Mouse (Mus musculus) skeletal muscle tissue, adult 2 months (tissue): ENCODE measurements around the gene Ust.

Experiments
- DNase-seq: peaks from one replicate; pipeline ENCODE4 v3.0.0-alpha.2; 2012; ENCODE audit warnings: low read depth, low spot score

Ust gene

GRCm38 (mm10) chr10:8504832-8505231 lies 13.8 kb downstream of the Ust start:
- DNase-seq = peak; percentile 38

GRCm38 (mm10) chr10:8498951-8499891 lies 19.4 kb downstream of the Ust start:
- no peak for DNase-seq

GRCm38 (mm10) chr10:8495543-8496141 lies 23.0 kb downstream of the Ust start:
- DNase-seq = no peak

- no peak for DNase-seq
These were observed 26.6 kb downstream of the Ust start for GRCm38 (mm10) chr10:8491909-8492591.

- DNase-seq = no peak
These were observed 31.2 kb downstream of the Ust start for GRCm38 (mm10) chr10:8487388-8487787.

GRCm38 (mm10) chr10:8484487-8484886 lies 34.1 kb downstream of the Ust start:
- DNase-seq = no peak

- DNase-seq = no peak
These were observed 35.8 kb downstream of the Ust start for GRCm38 (mm10) chr10:8482779-8483178.

GRCm38 (mm10) chr10:8479779-8480178 lies 38.8 kb downstream of the Ust start:
- no peak for DNase-seq

- no peak for DNase-seq
These were observed 40.7 kb downstream of the Ust start for GRCm38 (mm10) chr10:8477936-8478335.

- DNase-seq = no peak
These were observed 46.6 kb downstream of the Ust start for GRCm38 (mm10) chr10:8471995-8472394.

- DNase-seq = no peak
These were observed 47.6 kb downstream of the Ust start for GRCm38 (mm10) chr10:8471012-8471411.

- no peak for DNase-seq
These were observed 49.1 kb downstream of the Ust start for GRCm38 (mm10) chr10:8469516-8469915.

- DNase-seq = no peak
These were observed 49.8 kb downstream of the Ust start for GRCm38 (mm10) chr10:8468651-8469386.

GRCm38 (mm10) chr10:8465918-8466317 lies 52.7 kb downstream of the Ust start:
- peak; percentile 76 for DNase-seq

- DNase-seq = no peak
These were observed 53.4 kb downstream of the Ust start for GRCm38 (mm10) chr10:8465216-8465615.

GRCm38 (mm10) chr10:8461372-8461771 lies 57.3 kb downstream of the Ust start:
- no peak for DNase-seq

- DNase-seq = no peak
These were observed 63.9 kb downstream of the Ust start for GRCm38 (mm10) chr10:8454711-8455110.

- no peak for DNase-seq
These were observed 70.9 kb downstream of the Ust start for GRCm38 (mm10) chr10:8447681-8448080.

GRCm38 (mm10) chr10:8446972-8447371 lies 71.7 kb downstream of the Ust start:
- DNase-seq = no peak

- no peak for DNase-seq
These were observed 74.6 kb downstream of the Ust start for GRCm38 (mm10) chr10:8444052-8444451.

- DNase-seq = peak; percentile 66
These were observed 86.8 kb downstream of the Ust start for GRCm38 (mm10) chr10:8431857-8432256.
